Mouse (Mus musculus) CH12.LX (cell line): ENCODE measurements around the gene Cc2d2a. TPM values are rescaled to one million over a fixed set of nuclear protein-coding genes. Genes with fewer than 3 reads are reported as not detected.

Experiments used
- DNase-seq: peaks from one replicate; pipeline ENCODE4 v3.0.0-alpha.2; 2013; ENCODE audit errors: extremely low read depth
- H3K27ac ChIP-seq: 2 replicates; pipeline ENCODE4 v1.5.1; 2012; ENCODE audit warnings: low read depth, mild to moderate bottlenecking, control low read depth, moderate library complexity; ENCODE audit not compliant: insufficient read depth
- H3K27me3 ChIP-seq: replicated peaks from 2 replicates; pipeline ENCODE3; 2012; ENCODE audit warnings: inconsistent platforms
- H3K36me3 ChIP-seq, 2 experiments: replicated peaks in 1 of 2; 2 replicates each; pipeline versions ENCODE3 to v1.6.1; 2012; ENCODE audit warnings: inconsistent platforms in 1 of 2, low read length in 1 of 2, mild to moderate bottlenecking in 1 of 2, mixed read lengths in 1 of 2, moderate library complexity in 1 of 2; ENCODE audit not compliant: control insufficient read depth in 1 of 2, insufficient read depth in 1 of 2
- H3K4me1 ChIP-seq, 2 experiments: 2 replicates each; pipeline ENCODE4 v1.6.1; 2012; ENCODE audit warnings: inconsistent platforms in 1 of 2, moderate library complexity in 1 of 2; ENCODE audit not compliant: insufficient read depth in 2 of 2, control insufficient read depth in 1 of 2
- H3K4me2 ChIP-seq: 2 replicates; pipeline ENCODE4 v1.6.1; 2012; ENCODE audit warnings: low read depth, mild to moderate bottlenecking, control low read depth; ENCODE audit not compliant: poor library complexity, insufficient read depth, severe bottlenecking
- H3K4me3 ChIP-seq, 3 experiments: fragments of 150-350 bp in 1 of 3; sonication (generic) in 1 of 3; replicated peaks in 1 of 3; 2 replicates each; pipeline versions ENCODE3 to v1.5.1; 2011 to 2012; ENCODE audit warnings: low read depth in 2 of 3, low read length in 2 of 3, mild to moderate bottlenecking in 2 of 3, moderate library complexity in 2 of 3, control low read depth in 1 of 3, improper control_type of control experiment in 1 of 3, inconsistent platforms in 1 of 3, mixed read lengths in 1 of 3; ENCODE audit not compliant: poor library complexity in 1 of 3
- H3K79me2 ChIP-seq: replicated peaks from 2 replicates; pipeline ENCODE4 v1.6.1; 2012; ENCODE audit warnings: mild to moderate bottlenecking, moderate library complexity; ENCODE audit not compliant: control insufficient read depth, poor library complexity, insufficient read depth, severe bottlenecking; ENCODE audit errors: extremely low read depth
- H3K9ac ChIP-seq: 2 replicates; pipeline ENCODE4 v1.6.1; 2012; ENCODE audit warnings: low read depth, mild to moderate bottlenecking, control low read depth, moderate library complexity; ENCODE audit not compliant: insufficient read depth
- H3K9me3 ChIP-seq: replicated peaks from 2 replicates; pipeline ENCODE3; 2012; ENCODE audit warnings: low read length, inconsistent platforms, mixed read lengths
- BHLHE40 ChIP-seq: IDR thresholded peaks from 2 replicates; pipeline ENCODE4 v1.6.1; 2011; ENCODE audit warnings: mild to moderate bottlenecking, low read depth, low read length, improper control_type of control experiment
- CHD1 ChIP-seq: IDR thresholded peaks from 2 replicates; pipeline ENCODE4 v1.6.1; 2012; ENCODE audit warnings: low read depth, low read length, improper control_type of control experiment, inconsistent platforms
- CTCF ChIP-seq, 2 experiments: IDR thresholded peaks in 1 of 2; conservative IDR thresholded peaks in 1 of 2; 2 replicates each; pipeline ENCODE4 v1.5.1; 2011 to 2012; ENCODE audit warnings: low read depth in 2 of 2, low read length in 2 of 2, improper control_type of control experiment in 1 of 2, inconsistent platforms in 1 of 2, mild to moderate bottlenecking in 1 of 2, moderate library complexity in 1 of 2
- E2F4 ChIP-seq: IDR thresholded peaks from 2 replicates; pipeline ENCODE4 v1.6.1; 2011; ENCODE audit warnings: low read depth, low read length, improper control_type of control experiment; ENCODE audit not compliant: insufficient replicate concordance
- ELF1 ChIP-seq: IDR thresholded peaks from 2 replicates; pipeline ENCODE4 v1.6.1; 2014; ENCODE audit warnings: low read depth, mild to moderate bottlenecking, inconsistent platforms, low read length, improper control_type of control experiment
- EP300 ChIP-seq: IDR thresholded peaks from 2 replicates; pipeline ENCODE4 v1.6.1; 2011; ENCODE audit warnings: low read length, improper control_type of control experiment
- IRF4 ChIP-seq: IDR thresholded peaks from 2 replicates; pipeline ENCODE4 v1.6.1; 2014; ENCODE audit warnings: low read depth, mild to moderate bottlenecking, inconsistent platforms, low read length, improper control_type of control experiment
- JUN ChIP-seq: IDR thresholded peaks from 2 replicates; pipeline ENCODE4 v1.6.1; 2011; ENCODE audit warnings: low read depth, mild to moderate bottlenecking, low read length, improper control_type of control experiment, moderate library complexity; ENCODE audit not compliant: insufficient read depth
- JUND ChIP-seq: conservative IDR thresholded peaks from 2 replicates; pipeline ENCODE4 v1.6.1; 2011; ENCODE audit warnings: low read depth, low read length, improper control_type of control experiment
- KAT2A ChIP-seq: IDR thresholded peaks from 2 replicates; pipeline ENCODE4 v1.6.1; 2012; ENCODE audit warnings: low read length, improper control_type of control experiment, inconsistent platforms; ENCODE audit not compliant: insufficient replicate concordance
- MAFK ChIP-seq: IDR thresholded peaks from 2 replicates; pipeline ENCODE4 v1.6.1; 2011; ENCODE audit warnings: low read length, improper control_type of control experiment; ENCODE audit not compliant: insufficient replicate concordance
- MAX ChIP-seq: IDR thresholded peaks from 2 replicates; pipeline ENCODE4 v1.6.1; 2011; ENCODE audit warnings: low read length, improper control_type of control experiment
- MAZ ChIP-seq: IDR thresholded peaks from 2 replicates; pipeline ENCODE4 v1.6.1; 2012; ENCODE audit warnings: low read depth, mild to moderate bottlenecking, inconsistent platforms, low read length, improper control_type of control experiment, moderate library complexity
- MEF2A ChIP-seq: IDR thresholded peaks from 2 replicates; pipeline ENCODE4 v1.6.1; 2014; ENCODE audit warnings: low read depth, mild to moderate bottlenecking, inconsistent platforms, low read length, improper control_type of control experiment, borderline replicate concordance
- MXI1 ChIP-seq: IDR thresholded peaks from 2 replicates; pipeline ENCODE4 v1.6.1; 2011; ENCODE audit warnings: mild to moderate bottlenecking, low read depth, low read length, improper control_type of control experiment
- MYC ChIP-seq: IDR thresholded peaks from 2 replicates; pipeline ENCODE4 v1.6.1; 2011; ENCODE audit warnings: low read depth, mild to moderate bottlenecking, improper control_type of control experiment, low read length
- NELFE ChIP-seq: IDR thresholded peaks from 2 replicates; pipeline ENCODE4 v1.6.1; 2011; ENCODE audit warnings: low read depth, low read length, improper control_type of control experiment
- NRF1 ChIP-seq: IDR thresholded peaks from 2 replicates; pipeline ENCODE4 v1.6.1; 2014; ENCODE audit warnings: low read depth, mild to moderate bottlenecking, inconsistent platforms, low read length, improper control_type of control experiment, moderate library complexity
- POLR2A ChIP-seq: IDR thresholded peaks from 2 replicates; pipeline ENCODE4 v1.6.1; 2011; ENCODE audit warnings: low read depth, mild to moderate bottlenecking, improper control_type of control experiment, low read length
- RCOR1 ChIP-seq: conservative IDR thresholded peaks from 2 replicates; pipeline ENCODE4 v1.6.1; 2012; ENCODE audit warnings: low read depth, mild to moderate bottlenecking, inconsistent platforms, low read length, improper control_type of control experiment
- SMC3 ChIP-seq: IDR thresholded peaks from 2 replicates; pipeline ENCODE4 v1.6.1; 2011; ENCODE audit warnings: low read depth, low read length, improper control_type of control experiment
- UBTF ChIP-seq: IDR thresholded peaks from 2 replicates; pipeline ENCODE4 v1.6.1; 2012; ENCODE audit warnings: low read depth, mild to moderate bottlenecking, inconsistent platforms, low read length, improper control_type of control experiment, moderate library complexity
- USF2 ChIP-seq: conservative IDR thresholded peaks from 2 replicates; pipeline ENCODE4 v1.6.1; 2011; ENCODE audit warnings: low read depth, low read length, improper control_type of control experiment
- ZC3H11A ChIP-seq: IDR thresholded peaks from 2 replicates; pipeline ENCODE4 v1.6.1; 2012; ENCODE audit warnings: low read depth, mild to moderate bottlenecking, inconsistent platforms, low read length, improper control_type of control experiment
- ZMIZ1 ChIP-seq: IDR thresholded peaks from 2 replicates; pipeline ENCODE4 v1.6.1; 2012; ENCODE audit warnings: low read depth, mild to moderate bottlenecking, inconsistent platforms, low read length, improper control_type of control experiment
- dilution Hi-C: fragments of 300-500 bp; cut with MboI; formaldehyde crosslinking; loops from 2 replicates; pipeline ENCODE4 v1.14.3; 2020; ENCODE audit warnings: low sequenced_read_pairs; ENCODE audit not compliant: extremely low pct_unique_long_range_greater_than_20kb, extremely low pct_ligation_motif_present
- in situ Hi-C: fragments of 300-500 bp; cut with MboI; formaldehyde crosslinking; loops from 3 replicates; pipeline ENCODE4 v1.14.3; 2019; ENCODE audit warnings: low sequenced_read_pairs, low pct_ligation_motif_present, low pct_unique_long_range_greater_than_20kb, mixed read lengths
- polyA plus RNA-seq: library from polyadenylated mRNA; unstranded; fragments of >175 nt; gene quantifications from 2 replicates; pipeline ENCODE4 v1.2.1, GENCODE M21; 2012; ENCODE audit warnings: low read depth; ENCODE audit not compliant: insufficient read length
- total RNA-seq, 2 experiments: library from RNA; depleted of rRNA; stranded (reverse); fragments of 300-350 nt in 1 of 2; fragments of >200 nt in 1 of 2; gene quantifications; 2 replicates each; pipeline ENCODE4 v1.2.3; 2012 to 2014

The Cc2d2a gene
- total and polyA plus RNA-seq, 3 experiments = 0.04 to 0.12 TPM; not detected in 1

- Histone ChIP-seq H3K4me1 (peaks cover 0 to 2% of the 10 kb centered on the region in 2 experiments; a peak in 2 of 4 replicates), H3K79me2 (peaks cover 3% of the 10 kb centered on the region; the same call in 1 of the 2 replicates), H3K27ac (no peak overlapping the region), H3K4me2 (no peak overlapping the region), H3K9ac (no peak overlapping the region), H3K9me3 (no peaks in the 10 kb centered on the region), H3K4me3 (no peak overlapping the region), H3K27me3 (no peaks in the 10 kb centered on the region), H3K36me3 (peaks cover 3 to 48% of the 10 kb centered on the region in 2 experiments)
- dilution Hi-C loops (no loop called here), in situ Hi-C loops (no loop called here)
- peak in 1 of 2 experiments; percentile 29; a peak in 1 of 4 replicates for TF ChIP-seq CTCF (conservative IDR thresholded peaks at IDR 0.05 in 1 of 2, IDR thresholded peaks at IDR 0.05 in 1 of 2; ENCODE audit: low read depth in 2 of 2, low read length in 2 of 2)
- TF ChIP-seq JUN = no peak
- no peak for TF ChIP-seq NELFE
- no peak for TF ChIP-seq UBTF
- DNase-seq = peak; percentile 22
Measured at GRCm38 (mm10) chr5:43749092-43749491, 86.9 kb downstream of the Cc2d2a start.

- in situ Hi-C loops (no loop called here), dilution Hi-C loops (no loop called here)
- H3K79me2 ChIP-seq = peaks cover 4% of the 10 kb centered on the region; the same call in 1 of the 2 replicates
- H3K4me3 ChIP-seq = no peak overlapping the region
- peaks cover 8 to 49% of the 10 kb centered on the region in 2 experiments for H3K36me3 ChIP-seq
- H3K27ac ChIP-seq = no peak overlapping the region
- no peaks in the 10 kb centered on the region for H3K9me3 ChIP-seq
- no peak overlapping the region for H3K4me2 ChIP-seq
- H3K9ac ChIP-seq = no peak overlapping the region
- peak; percentile 22 for DNase-seq
- H3K27me3 ChIP-seq = no peaks in the 10 kb centered on the region
- no peak for TF ChIP-seq ZMIZ1
- TF ChIP-seq MYC = no peak
- TF ChIP-seq IRF4 = no peak
- no peak for TF ChIP-seq RCOR1
- no peak for TF ChIP-seq KAT2A
- no peak for TF ChIP-seq CHD1
- no peak for TF ChIP-seq EP300
- TF ChIP-seq MAX = no peak
- no peak for TF ChIP-seq ELF1
- peaks cover 0 to 23% of the 10 kb centered on the region in 2 experiments; a peak in 2 of 4 replicates for H3K4me1 ChIP-seq
Measured at GRCm38 (mm10) chr5:43770618-43771354, 108.6 kb downstream of the Cc2d2a start.

- H3K9me3 ChIP-seq = no peaks in the 10 kb centered on the region
- H3K36me3 ChIP-seq = peaks cover 8 to 43% of the 10 kb centered on the region in 2 experiments
- in situ Hi-C loops (no loop called here), dilution Hi-C loops (no loop called here)
- H3K9ac ChIP-seq = no peak overlapping the region
- peaks cover 7% of the 10 kb centered on the region; the same call in 1 of the 2 replicates for H3K79me2 ChIP-seq
- peak; percentile 29 for DNase-seq
- no peak overlapping the region for H3K4me3 ChIP-seq
- TF ChIP-seq POLR2A (no peak), MEF2A (no peak), BHLHE40 (no peak), MAZ (no peak), SMC3 (no peak), MXI1 (no peak), MAX (no peak), MAFK (no peak), CHD1 (no peak), JUND (no peak), EP300 (no peak), USF2 (no peak), ZMIZ1 (no peak), NRF1 (no peak), ZC3H11A (no peak), E2F4 (no peak)
- H3K27me3 ChIP-seq = no peaks in the 10 kb centered on the region
- H3K4me2 ChIP-seq = no peak overlapping the region
- H3K4me1 ChIP-seq = peaks cover 0 to 29% of the 10 kb centered on the region in 2 experiments; a peak in 2 of 4 replicates
- H3K27ac ChIP-seq = no peak overlapping the region
Measured at GRCm38 (mm10) chr5:43771555-43771954, 109.4 kb downstream of the Cc2d2a start.
